Mouse (Mus musculus) frontal cortex, postnatal 36 days (tissue): ENCODE data around the gene Gm21994.
"Not testable (repeated sequence)": the region's sequence is repeated elsewhere in the genome, so short reads cannot be mapped to it uniquely, and the experiment has no call there.

Experiments used
- DNase-seq, 2 experiments: peaks; one replicate each; pipeline ENCODE4 v3.0.0; 2022; ENCODE audit warnings: low spot score in 2 of 2

The Gm21994 gene

DNA sequence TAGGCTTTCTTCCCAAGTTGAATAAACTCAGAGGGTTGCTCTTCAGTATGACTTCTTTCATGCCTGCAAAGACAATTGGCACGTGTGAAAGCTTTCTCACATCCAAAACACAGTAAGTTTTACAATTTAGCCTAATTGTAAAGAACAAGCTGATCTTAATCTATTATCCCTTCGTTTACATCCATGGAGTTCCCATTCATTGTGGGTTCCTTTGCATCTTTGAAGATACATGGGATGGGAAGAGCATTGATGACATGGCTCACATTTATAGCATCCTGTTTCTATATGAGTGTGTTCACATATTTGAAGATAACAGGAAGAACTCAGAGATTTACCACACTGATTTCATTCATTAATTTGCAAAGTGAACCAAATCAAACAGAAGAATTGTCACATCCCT lies at the start of gene Gm21994:
Gene Gm21994, minus strand, starts transcription at position 101 of the 400 bp plus-strand sequence.
- DNase-seq = not testable (repeated sequence)

DNA sequence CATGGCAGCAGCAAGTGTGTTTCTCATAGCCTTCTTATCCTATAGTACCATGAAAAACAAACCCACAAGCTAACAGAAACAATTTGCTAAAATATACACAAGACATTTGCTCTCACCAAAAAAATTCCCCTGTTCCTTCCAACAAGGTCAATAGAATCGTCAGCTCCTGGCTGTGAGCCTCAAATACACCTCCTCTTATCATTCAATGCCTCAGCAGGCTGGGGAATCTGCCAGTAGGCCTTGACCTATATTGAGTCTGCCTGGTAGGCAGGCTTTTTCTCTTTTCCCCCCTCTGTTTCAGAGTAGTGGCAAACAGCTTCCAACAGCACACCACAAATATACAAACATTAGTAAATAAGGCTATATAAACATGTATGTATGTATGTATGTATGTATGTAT lies 43.7 kb upstream of the Gm21994 start:
- DNase-seq = no peak

DNA sequence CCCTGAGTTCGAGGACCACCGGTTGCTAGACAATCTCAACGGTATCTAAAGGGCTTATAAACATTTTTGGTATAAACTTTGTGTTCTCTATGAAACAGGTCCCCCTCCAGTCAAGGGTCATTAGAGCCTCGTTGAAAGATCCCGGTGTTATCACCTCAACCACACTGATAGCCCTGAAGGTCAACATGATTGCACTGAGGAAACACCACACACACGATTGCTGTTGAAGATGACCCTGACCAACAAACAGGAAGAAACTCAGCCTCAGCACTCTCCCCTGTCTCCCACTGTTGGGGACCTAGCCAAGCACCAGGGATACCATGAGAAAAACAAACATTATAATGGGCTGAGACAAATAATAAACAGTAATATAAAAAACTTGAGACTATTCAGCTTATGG lies 38.3 kb upstream of the Gm21994 start:
- DNase-seq = no peak

DNA sequence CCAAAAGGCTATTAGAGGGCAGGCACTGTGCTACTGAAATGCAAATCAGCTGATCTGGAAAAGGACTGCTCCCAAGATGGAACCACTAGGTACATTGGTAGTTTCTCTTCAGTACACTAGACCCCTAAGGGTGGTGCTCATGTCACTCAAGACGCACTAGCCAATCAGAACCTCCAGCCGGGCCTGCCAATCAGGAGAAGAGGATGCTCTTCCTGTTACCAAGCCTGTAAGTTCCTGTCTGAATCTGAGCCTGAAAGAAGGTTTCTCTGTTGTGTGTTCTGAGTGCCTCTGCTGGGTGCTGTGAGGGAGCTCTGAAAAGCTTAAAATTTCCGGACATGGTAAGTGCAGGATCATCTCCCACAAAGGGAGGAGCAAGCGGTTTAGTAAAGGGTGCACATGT lies 1.9 kb upstream of the Gm21994 start, which contains the start of gene Gm14124:
Gene Gm14124, plus strand, starts transcription at position 227 of the 400 bp plus-strand sequence.
- DNase-seq = not testable (repeated sequence)

DNA sequence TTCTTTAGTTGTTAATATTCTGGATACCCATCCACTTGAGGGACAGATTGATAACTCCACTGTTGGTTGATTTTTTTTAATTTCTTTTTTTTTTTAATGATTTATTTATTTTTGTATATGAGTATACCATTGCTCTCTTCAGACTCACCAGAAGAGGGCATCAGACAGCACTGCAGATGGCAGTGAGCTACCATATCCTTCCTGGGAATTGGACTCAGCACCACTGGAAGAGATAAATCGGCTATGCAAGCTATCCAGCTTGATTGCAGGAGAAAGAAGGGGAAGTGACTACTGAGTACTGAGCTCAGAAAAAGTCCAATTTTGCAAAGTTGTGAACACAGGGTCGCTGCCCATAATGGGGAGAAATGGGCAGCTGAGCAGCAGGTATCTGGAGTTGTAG lies 1.5 kb upstream of the Gm21994 start:
- DNase-seq = not testable (repeated sequence)

DNA sequence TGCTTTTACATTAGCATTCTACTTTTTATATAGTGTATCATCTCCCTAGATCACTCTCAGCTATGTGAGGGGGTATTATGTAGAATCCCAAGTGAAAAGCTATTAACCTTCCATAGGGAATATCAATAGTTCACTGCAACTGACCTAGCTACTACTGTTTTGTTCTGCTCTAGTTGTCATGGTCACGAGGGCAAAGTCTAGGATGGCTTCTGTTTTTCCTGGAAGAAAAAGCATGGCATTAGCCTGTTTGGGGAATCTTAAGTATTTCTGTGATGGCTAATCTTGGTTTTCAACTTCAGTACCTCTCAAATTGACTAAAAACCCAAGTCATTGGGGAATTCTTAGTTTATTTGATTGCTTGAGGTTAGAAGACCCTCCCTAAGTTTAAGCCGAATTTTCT lies 12.2 kb downstream of the Gm21994 start:
- no peak for DNase-seq

DNA sequence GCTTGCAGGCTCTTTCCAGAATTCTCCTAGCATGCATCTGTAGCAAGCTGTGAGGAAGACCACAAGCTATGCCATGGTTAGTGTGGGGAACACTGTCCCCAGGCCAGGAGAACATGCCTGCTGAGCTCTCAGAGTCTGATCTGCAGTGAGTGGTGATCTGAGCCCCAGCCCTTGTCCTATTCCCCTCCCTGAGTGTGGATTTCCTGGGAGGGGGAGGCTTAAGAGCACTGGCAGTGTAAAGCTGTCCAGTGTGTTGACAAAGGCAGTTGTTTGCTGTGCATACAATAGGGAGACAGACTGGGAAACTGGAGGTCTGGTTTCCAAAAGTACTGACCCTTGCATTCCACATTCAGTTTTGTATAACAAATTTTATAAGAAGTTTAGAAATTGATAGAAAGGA lies 32.1 kb downstream of the Gm21994 start:
- not testable (repeated sequence) for DNase-seq

DNA sequence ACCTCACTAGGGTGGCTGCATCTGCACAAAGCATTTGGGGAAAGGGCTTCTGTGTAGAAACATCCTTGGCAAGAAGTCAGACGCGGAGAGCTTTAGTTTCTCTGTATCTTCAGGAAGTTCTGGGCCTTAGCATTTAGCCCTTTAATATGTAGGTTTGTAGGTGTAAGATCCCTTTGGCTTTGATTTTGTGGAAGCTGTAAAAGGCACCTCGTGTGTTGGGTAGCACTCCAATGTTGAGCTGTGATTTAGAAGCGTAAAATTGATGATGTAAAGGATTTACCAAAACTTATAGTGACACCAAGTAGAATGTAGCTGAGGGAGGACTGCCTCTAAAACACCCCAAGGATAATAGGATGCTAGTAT lies 37.0 kb downstream of the Gm21994 start:
- DNase-seq = not testable (repeated sequence)

DNA sequence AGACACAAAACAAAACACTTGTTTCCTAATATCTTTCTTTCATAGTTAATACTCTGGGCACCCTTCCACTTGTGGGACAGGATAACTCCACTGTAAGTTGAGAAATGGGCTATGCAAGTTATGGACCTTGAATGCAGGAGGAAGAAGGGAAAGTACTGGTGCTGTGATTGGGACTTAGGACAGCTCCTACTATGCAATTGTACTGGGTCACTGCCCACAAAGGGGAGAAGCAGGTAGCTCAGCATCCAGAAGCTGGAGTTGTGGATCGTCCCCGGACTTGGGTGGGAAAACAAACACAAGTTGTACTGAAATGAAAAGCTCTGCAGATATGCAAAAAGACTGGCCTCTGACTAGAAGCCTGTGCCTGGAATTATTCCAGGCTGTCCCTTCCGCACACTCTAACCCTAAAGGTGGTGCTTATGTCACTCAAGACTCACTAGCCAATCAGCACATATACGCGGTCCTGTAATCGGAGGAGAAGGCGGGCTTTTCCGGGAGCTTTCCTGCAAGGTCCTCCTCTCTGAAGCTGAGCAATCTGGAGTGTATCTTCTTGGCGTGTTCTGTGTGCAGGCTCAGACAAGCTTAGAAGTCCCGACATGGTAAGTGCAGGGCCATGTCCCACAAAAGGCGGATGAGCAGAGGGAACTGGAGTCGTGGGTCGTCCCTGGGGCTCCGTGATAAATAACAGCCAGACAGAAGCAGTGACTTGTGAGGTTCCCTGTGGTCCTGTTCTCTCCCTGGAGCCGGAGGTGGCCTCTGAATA lies 37.6 kb downstream of the Gm21994 start, which contains the start of gene Zfp937:
Gene Zfp937, plus strand, starts transcription at position 474 of the 763 bp plus-strand sequence.
- DNase-seq = peak; percentile 73 to 90
